Mouse (Mus musculus): ENCODE data around the gene Gm49405.
"Not testable (repeated sequence)": the region's sequence is repeated elsewhere in the genome, so short reads cannot be mapped to it uniquely, and the experiment has no call there.

Gm49405 gene

DNA sequence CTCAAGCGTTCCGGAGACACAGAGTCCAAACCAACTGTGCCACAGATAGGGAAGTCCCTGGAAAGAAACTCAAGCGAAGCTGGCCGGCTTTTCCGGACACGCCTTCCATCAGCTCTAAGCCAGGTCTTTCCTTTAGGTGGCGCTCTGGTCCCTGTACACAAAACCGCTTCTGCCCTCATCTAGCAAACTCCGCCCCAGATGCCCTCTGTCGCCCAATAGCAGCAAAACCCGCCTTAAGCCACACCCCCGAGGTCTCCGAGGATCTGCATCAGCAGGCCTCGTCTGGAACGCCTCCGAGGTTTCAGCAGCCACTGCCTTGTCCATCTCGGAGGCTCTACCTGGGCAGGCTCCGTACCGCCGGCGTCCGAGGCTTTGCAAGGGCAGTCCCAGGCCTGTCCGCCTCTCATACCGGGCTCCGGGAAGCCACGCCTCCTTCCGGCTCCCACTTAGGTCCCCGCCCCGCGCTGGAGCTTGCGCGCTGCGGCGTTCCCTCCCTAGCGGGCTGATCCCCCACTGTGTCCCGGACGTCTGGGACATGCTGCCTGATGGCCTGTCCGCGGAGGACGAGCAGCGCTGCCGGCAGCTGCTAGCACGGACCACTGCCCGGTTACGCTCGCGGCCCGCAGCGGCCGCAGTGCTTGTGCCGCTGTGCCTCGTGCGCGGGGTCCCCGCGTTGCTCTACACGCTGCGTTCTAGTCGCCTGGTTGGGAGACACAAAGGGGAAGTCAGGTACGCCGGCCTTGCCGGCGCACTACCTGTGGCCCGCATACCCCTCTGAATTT, at the start of gene Gm49405, which contains the start of gene Nudt8:
TSS of gene Gm49405 (plus strand) at position 508 of the 782 bp plus-strand sequence.
TSS of gene Nudt8 (plus strand) at position 462 of the 782 bp plus-strand sequence.
- DNase-seq (ENCODE audit: low spot score): peak; percentile 93

DNA sequence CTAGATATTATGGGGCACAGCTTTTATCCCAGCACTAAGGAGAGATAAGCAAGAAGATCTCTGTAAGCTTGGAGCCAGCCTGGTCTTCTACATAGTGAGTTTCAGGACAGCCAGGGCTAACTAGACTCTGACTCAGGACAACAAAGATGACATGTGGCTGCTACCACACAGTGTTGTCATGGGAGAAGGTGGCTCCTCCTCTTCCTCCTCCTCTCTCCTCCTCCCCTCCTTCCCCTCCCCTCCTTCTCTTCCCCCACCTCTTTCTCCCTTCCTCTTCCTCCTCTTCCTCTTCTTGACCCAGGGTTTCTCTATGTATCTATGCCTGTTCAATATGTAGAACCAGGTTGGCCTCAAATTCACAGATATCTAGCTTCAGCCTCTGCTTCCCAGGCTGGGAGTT, 49.0 kb upstream of the Gm49405 start:
- no peak for DNase-seq (ENCODE audit: low spot score)

DNA sequence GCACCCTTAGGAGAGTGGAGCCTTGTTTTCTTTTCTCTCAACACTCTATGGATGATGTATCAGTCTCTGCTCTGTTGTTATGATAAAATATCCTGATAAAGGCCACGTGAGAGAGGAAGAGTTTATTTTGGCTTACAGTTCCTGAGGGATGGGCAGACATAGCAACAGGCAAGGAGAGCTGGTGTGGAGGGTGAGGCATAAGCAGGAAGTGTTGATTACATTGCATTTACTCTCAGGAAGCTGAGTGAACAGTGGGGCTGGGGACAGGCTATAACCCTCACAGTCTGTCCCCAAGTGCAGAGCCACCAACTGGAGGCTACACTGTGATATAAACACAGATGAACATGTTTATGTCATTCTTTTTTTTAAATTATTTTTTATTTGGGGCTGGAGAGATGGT, 48.3 kb upstream of the Gm49405 start:
- DNase-seq (ENCODE audit: low spot score): no peak

DNA sequence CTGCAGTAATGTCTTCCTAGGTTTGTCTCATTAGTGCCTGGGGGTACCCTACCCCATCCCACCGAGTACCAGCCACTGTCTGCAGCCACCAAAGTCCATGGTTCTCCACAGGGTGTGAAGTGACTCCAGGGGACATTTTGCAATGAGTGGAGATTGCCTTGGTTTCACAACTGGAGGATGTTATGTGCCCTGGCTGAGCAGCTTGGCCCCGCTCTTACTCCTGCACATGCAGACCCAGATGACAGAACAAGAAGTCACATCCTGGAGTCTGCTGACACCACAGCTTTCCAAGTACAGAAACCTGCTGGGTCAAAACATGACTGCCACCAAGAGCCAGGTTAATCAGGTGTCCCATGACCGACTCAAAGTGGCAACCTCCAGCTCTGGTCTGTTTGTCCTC, 45.4 kb upstream of the Gm49405 start:
- DNase-seq (ENCODE audit: low spot score): no peak

DNA sequence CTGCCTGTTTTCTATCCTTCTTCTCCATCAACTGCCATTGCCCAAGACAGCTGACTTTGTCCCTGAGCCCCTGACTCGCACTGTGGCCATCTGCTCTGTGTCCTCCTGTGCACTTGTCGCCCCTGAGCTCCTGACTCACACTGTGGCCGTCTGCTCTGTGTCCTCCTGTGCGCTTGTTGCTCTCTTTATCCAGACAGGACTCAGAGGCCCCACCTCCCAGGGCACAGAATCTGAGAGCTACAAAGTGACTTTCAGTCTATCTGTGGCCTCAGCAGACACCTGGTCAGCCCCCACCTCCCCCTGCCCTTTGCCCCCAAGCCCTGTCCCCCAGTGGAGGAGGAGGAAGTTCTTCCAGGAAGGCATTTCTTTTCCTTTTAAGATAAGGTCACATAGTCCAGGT, 44.6 kb upstream of the Gm49405 start:
- peak; percentile 19 for DNase-seq (ENCODE audit: low spot score)

DNA sequence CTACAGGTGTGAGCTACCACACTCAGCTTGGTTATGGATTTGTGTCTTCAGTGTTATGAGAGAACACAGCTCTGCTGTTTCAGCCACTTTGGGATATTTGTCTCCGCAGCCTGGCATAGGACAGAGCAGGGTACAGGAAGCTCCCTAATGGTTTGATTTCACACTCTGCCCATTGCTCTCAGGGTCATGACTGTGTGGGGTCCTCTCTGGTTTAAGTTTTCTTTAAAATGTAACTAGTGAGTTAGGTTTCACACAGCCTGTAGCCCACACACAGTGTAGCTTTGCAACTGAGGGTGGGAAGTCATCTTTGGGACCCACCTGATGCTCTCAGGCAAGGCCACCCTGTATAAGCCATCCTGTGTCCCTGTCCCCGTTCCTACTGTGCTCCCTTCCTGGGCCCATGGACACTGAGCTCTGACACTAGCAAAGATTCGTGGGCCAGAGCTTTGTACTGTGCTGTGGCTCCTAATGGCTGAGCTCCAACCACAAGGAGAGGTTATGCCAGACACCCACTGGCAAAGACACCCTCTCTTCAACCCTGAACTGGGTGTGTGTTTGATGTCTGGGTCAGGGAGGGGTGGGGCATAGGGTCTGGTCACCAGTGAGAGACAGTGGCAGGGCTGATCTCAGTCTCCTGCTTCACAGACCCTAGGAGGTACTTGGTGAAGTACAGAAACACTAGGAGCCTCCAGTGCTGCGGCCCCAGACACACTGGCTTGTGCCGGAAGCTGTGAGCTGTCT, 43.0 kb upstream of the Gm49405 start:
- DNase-seq (ENCODE audit: low spot score): not testable (repeated sequence)

DNA sequence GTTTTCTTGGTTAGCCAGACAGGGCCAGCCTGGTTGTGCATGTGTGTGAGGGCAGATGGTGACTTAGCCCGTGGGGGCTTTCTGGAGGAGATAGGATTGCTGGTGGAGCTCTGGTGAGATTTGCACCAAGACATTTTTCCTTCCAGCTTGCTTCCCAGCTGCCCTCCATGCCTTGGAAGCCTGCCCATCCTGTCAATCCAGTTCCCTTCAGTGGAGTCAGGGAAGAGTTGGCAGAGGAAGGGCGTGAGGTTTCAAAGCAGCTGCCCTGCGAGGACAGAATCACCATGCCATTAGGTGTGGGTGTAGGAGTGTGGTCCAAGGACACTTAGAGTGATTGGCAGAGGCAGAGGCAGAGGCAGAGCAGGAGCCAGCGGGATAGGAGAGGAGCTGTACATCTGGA, 42.0 kb upstream of the Gm49405 start, which contains the start of gene Aldh3b3:
TSS of gene Aldh3b3 (plus strand) at position 176 of the 400 bp plus-strand sequence.
- no peak for DNase-seq (ENCODE audit: low spot score)

DNA sequence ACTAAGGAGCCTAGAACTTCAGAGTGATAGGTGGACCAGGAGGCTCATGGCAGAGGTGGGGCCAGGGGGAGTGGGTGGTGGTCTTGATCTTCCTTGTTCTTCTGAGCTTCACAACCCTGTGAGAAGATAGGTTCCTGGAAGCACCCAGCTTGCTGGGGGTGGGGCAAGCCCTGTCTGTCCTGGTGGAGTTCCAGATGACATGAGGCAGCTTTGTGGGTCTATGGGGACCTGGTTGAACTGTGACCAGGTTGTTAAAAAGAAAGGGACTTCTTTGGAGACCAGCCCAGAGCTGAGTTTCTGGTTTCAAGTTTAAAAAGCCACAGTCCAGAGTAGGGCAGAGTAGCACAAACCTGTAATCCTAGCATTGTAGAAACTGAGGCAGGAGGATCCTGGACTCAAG, 41.4 kb upstream of the Gm49405 start:
- no peak for DNase-seq (ENCODE audit: low spot score)

DNA sequence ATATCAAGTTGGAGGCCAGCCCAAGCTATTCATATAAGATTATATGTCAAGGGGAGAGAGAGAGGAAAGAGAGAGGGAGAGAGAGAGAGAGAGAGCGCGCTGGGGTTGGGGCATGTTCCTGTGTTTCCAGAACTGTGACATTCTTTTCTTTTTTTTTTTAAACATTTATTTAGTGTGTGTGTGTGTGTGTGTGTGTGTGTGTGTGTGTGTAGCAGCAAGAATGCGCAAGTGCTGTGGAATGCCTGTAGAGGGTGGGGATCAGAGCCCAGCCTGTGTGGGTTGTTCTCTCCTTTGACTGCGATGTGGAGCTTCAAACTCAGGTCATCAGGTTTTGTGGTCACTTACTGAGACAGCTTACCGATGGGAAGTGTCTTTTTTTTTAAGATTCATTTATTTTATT, 40.2 kb upstream of the Gm49405 start:
- no peak for DNase-seq (ENCODE audit: low spot score)

DNA sequence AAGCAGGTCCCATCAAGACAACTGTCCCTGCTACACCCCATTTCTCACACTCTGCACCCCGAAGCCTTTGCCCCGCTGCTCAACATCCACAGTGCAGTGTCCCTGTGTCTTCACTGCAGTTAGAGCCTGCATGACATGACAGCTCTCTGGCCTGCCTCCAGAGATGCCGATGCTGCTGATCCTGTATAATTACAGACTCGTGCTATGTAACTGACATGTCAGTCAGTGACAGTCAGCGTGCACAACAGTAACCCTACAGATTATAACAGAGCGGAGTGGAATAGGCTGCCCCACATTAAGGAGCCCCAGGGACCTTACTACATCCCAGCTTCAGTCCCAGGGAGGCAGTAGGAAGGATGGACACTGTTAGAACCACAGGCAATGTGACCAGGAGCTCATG, 38.6 kb upstream of the Gm49405 start:
- DNase-seq (ENCODE audit: low spot score): not testable (repeated sequence)

DNA sequence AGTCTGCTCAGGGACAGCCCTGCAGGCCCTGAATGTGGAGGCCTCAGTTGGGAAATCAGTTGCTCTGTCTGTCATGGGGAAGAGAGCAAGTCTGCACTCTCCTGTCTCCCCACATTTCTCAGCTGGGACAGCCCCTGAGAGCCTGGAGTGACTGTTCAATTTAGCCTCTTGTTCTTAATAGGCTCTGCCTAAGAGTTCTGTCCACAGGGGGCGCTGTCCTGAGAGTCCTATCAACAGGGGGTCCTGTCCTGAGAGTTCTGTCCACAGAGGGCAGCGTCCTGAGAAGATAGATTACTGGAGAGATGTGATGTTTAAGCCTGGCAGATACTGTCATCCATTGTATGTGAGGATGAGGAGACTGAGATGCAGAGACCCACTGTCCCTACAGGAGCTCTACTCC, 38.0 kb upstream of the Gm49405 start:
- DNase-seq (ENCODE audit: low spot score): peak; percentile 12

DNA sequence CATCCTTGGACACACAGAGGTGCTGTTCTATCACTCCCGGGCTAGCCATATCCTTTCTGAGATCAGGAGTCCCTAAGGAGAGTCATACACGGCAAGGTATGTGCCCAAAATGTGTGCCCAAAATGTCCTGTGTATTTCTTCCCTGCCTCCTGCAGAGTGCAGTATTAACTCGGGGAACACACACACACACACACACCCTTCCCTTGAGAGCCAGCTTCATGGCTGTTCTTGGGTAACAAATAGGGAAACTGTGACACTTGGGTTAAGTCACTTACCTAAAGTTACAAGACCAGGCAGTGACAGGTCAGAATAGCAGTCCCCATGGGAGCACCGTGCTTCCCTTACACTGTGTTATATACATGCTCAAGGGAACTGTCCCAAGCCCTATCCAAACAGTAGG, 36.4 kb upstream of the Gm49405 start:
- DNase-seq (ENCODE audit: low spot score): no peak

DNA sequence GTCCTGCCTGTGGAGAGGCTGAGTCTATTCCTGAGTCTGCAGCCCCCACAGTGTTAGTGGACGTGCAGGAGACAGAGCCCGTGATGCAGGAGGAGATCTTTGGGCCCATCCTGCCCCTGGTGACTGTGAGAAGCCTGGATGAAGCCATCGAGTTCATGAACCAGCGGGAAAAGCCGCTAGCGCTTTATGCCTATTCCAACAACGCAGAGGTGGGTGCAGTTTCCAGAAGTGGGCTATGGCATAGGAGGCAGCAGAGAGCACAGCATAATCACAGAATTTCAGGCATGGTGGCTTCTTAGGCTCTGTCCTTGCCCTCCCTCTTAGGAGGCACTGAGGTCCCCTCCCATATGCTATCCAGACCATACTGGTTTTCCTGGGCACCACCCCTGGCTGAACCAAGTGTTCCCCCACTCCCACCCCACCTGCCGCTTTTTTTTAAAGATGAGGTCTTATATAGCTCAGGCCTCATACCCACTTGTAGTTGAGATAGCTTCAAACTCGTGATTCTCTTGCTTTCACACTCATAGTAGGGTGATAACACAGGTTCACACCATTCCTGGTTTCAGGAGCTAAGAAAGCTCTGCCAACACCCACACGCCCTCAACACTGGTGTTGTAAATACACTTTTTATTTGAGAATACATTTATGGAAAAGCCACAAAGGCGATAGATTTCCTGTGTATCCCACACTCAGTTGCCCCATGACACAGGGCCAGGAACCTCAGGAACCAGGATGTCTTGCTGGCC, 33.9 kb upstream of the Gm49405 start:
- DNase-seq (ENCODE audit: low spot score): no peak

DNA sequence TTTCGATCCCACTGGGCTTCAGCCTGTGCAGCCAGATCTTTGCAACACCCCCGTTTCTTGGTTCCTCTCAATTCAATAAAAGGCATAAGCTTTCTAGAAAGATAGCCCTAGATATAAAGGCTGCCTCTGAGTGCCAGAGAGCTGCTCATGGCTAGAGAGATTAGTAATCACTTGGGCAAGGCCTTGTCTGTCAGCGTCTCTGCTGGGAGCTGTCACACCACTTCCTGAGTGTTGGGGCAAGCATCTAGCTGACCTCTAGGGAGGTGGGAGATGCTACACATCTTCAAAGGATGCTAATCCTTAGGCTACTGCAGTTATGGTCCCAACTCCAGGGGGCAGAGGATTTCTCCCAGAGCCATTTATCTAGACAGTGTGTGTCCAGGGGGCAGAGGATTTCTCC, 33.2 kb upstream of the Gm49405 start:
- no peak for DNase-seq (ENCODE audit: low spot score)

DNA sequence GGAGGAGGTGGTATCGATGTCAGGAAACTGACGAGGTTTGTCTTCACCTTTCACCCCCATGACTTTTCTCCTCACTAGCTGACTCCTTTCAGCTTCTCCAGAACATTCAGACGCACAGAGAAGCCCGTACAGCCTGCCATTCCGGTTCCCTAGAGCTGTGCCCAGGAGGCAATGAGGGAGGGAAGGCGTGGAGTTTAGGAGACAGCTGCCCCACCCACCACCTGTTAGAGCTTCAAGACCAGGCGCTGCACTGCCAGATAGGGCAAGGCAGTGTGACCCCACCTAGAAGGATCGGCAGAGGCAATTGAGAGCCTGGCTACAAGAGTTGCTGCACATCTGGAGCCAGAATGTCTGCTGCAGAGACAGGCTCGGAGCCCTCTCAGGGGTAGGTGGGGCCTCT, 28.2 kb upstream of the Gm49405 start, which contains the start of gene Aldh3b2:
TSS of gene Aldh3b2 (plus strand) at position 100 of the 400 bp plus-strand sequence.
- DNase-seq (ENCODE audit: low spot score): no peak

DNA sequence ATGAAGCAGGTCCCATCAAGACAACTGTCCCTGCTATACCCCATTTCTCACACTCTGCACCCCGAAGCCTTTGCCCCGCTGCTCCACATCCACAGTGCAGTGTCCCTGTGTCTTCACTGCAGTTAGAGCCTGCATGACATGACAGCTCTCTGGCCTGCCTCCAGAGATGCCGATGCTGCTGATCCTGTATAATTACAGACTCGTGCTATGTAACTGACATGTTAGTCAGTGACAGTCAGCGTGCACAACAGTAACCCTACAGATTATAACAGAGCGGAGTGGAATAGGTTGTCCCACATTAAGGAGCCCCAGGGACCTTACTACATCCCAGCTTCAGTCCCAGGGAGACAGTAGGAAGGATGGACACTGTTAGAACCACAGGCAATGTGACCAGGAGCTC, 25.8 kb upstream of the Gm49405 start:
- not testable (repeated sequence) for DNase-seq (ENCODE audit: low spot score)

DNA sequence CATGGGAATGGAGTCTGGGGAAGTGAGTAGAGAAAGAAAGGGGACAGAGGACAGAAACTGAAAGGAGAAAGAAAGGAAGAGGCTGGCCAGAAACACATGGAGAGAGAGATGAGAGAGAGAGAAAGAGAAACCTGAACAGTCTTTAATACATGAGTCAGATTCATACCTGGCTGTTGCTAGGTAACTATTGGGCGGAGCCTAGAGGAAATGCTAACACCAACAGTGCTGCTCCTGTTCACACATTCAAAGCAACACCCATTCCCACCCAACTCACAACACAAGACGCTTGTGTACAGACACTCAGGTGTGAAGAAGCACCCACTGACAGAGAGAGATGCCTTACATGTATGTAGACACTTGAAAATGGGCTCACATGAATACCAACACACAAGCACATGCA, 24.6 kb upstream of the Gm49405 start:
- DNase-seq (ENCODE audit: low spot score): no peak

DNA sequence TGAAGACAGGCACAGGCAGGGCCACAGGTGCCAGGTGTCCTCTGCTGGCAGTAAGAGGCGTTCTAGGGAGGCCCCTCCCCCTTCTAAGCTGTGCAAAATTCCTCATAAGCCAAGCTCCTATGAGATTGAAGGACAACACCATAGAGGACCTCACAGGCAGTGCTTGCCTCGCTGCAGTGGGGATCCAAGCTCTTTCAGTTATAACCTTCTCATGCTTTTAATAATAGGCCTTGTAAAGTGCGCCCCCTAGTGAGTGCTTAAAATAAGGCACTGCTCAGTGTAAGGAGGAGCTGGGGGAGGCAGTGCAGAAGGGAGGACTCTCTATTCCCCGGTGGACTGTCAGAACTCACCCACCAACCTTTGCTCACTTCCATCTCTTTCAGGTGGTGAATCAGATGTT, 20.1 kb upstream of the Gm49405 start:
- DNase-seq (ENCODE audit: low spot score): peak; percentile 80

DNA sequence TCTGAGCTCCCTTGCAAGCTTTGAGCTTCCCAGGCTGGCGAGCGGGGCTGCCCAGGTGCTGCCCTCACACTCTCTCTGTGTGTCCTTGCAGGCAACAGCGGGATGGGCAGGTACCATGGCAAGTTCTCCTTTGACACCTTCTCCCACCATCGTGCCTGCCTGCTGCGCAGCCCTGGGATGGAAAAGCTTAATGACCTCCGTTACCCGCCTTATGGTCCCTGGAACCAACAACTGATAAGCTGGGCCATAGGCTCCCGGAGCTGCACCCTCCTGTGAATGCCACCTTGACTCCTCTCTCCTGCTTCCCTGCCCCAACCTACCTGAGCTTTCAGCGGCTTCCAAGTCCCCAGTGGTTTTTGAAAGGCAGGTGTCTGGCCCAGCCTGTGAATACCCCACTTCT, 19.5 kb upstream of the Gm49405 start:
- no peak for DNase-seq (ENCODE audit: low spot score)

DNA sequence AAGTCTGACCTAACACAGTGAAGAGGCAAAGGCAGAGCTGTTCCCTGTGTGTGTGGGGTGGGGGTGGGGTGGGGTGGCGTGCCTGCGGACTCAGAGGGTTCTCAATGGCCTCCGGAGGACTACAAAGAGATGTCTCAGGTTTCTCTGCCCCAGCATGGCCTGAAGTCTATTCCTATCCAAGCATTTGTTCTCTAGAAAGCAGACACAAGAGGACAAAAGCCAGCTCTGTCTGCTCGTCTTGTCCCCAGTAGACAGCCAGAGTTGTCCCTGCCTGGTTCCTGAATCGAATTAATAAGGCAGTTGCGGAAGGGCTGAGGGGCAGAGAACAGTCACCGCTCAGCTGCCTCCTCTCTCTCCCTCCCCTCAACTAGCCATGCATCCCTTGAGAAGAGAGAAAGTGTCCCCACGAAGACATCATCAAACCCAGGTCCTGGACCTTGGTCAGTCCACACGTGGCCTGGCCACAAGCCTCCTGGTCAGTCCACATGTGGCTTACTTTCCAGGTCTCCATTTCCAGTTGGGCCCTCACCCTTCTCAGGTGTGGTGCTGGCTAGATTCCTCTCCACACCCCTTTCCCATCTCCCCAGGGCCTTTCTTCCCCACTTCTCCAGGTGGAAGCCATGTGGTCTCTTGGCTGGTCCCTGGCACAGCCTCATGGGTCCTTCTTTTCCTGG, 16.8 kb upstream of the Gm49405 start:
- no peak for DNase-seq (ENCODE audit: low spot score)

DNA sequence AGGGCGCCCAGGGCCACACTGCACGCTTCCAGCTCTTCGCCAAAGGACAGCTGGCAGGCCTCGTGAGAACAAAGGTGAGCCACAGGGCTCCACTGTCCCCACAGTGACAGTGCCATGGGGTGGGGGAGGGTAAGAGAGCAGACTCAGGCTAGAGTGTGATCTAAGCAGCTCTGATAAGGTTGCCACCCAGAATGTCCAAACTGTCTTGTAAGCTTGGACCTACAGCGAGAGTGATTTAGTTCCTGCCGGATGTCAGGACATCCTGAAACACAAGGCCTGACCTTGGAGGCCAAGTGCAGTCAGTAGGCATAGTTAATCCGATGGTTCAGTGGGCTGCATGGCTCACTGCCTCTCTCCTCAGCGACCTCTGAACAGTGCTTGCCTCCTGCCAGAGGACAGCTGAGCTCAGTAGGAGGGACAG, 15.2 kb upstream of the Gm49405 start:
- no peak for DNase-seq (ENCODE audit: low spot score)

DNA sequence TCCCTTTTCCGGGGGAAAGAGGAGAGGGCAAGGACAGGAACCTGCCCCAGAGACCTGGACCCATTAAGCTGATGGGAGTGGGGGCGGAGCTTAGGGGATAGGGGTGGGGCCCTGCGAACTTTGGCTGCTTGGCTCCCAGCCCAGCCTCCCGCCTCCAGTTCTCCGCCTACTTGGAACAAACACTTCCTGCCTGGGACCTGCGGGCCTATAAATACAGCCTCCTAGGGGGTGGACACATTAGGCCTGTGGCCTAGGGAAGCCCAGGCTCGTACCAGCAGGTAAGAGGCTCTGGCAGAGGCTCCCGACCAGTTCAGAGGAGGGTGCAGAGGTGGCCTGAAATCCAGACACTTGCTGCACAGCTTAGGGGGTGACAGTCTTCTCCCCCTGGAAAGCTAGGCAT, 14.1 kb upstream of the Gm49405 start, which contains the start of gene Acy3:
TSS of gene Acy3 (plus strand) at position 237 of the 400 bp plus-strand sequence.
- peak; percentile 28 for DNase-seq (ENCODE audit: low spot score)

Measured in MN1 (cell line).